Mouse (Mus musculus): ENCODE data around the gene Evc2. TPM values are rescaled to one million over a fixed set of nuclear protein-coding genes. Genes with fewer than 3 reads are reported as not detected.

Evc2 gene
- polyA plus RNA-seq, 1 experiment from 2014 or later, result 11.5 TPM

DNA sequence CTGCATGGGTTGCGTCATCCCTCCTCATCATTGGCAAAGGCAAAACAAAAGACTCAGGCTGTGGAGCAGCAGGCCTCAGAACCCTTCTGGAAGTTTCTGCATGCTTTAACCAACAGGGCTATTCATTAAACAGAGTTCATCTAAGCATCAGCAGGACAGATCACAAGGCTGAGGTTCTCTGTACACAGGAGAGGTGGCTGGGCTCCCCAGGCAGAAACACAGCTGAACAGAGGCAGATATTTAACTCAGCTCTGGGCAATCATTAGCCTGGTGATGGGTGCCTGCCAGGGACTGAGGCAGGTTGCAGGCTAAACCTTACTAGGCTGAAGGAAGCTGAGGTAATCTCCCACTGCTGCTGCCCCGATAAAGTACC, 7.2 kb upstream of the Evc2 start:
- H3K4me1 ChIP-seq (replicated peaks), result peaks cover 5% of the 10 kb centered on the region; the same call in 1 of the 2 replicates
- no peak overlapping the region for H3K9ac ChIP-seq
- no peak overlapping the region for H3K4me3 ChIP-seq (replicated peaks)
- no peaks in the 10 kb centered on the region; the same call in 1 of the 2 replicates for H3K36me3 ChIP-seq
- no peaks in the 10 kb centered on the region for H3K27me3 ChIP-seq (replicated peaks)
- no peak for ATAC-seq
- no peak overlapping the region for H3K4me2 ChIP-seq (replicated peaks)
- H3K9me3 ChIP-seq, result no peaks in the 10 kb centered on the region
- 83% methylated on average over 2 of the region's 2 CpGs for WGBS
- no peak overlapping the region for H3K27ac ChIP-seq

GRCm38 (mm10) chr5:37332066-37332465, 6.2 kb upstream of the Evc2 start:
- Histone ChIP-seq H3K9me3 (no peaks in the 10 kb centered on the region), H3K4me1 (replicated peaks) (peaks cover 6% of the 10 kb centered on the region), H3K36me3 (no peaks in the 10 kb centered on the region; the same call in 1 of the 2 replicates), H3K4me3 (replicated peaks) (no peak overlapping the region), H3K27me3 (replicated peaks) (no peaks in the 10 kb centered on the region), H3K9ac (no peak overlapping the region), H3K27ac (no peak overlapping the region), H3K4me2 (replicated peaks) (no peak overlapping the region)
- WGBS, result 75% methylated on average over 4 of the region's 4 CpGs
- ATAC-seq, result no peak

- Histone ChIP-seq H3K27me3 (replicated peaks) (no peaks in the 10 kb centered on the region), H3K4me3 (replicated peaks) (no peak overlapping the region), H3K9me3 (no peaks in the 10 kb centered on the region), H3K4me1 (replicated peaks) (peaks cover 17% of the 10 kb centered on the region), H3K36me3 (no peaks in the 10 kb centered on the region; the same call in 1 of the 2 replicates), H3K27ac (no peak overlapping the region), H3K9ac (no peak overlapping the region), H3K4me2 (replicated peaks) (no peak overlapping the region)
- ATAC-seq, result no peak
- 72% methylated on average over 3 of the region's 3 CpGs for WGBS
Measured at GRCm38 (mm10) chr5:37335061-37335460, 3.2 kb upstream of the Evc2 start.

- 0 out of 2 replicates have a peak within 1 kb of the TSS, but pooled peaks have one; percentile 22 for H3K27ac ChIP-seq
- H3K27me3 ChIP-seq (replicated peaks), result no peaks in the 10 kb centered on the region
Measured at GRCm38 (mm10) chr5:37336485-37337105, 1.7 kb upstream of the Evc2 start, which contains the start of gene Evc. TSS of gene Evc (minus strand) at chr5:37336894.

DNA sequence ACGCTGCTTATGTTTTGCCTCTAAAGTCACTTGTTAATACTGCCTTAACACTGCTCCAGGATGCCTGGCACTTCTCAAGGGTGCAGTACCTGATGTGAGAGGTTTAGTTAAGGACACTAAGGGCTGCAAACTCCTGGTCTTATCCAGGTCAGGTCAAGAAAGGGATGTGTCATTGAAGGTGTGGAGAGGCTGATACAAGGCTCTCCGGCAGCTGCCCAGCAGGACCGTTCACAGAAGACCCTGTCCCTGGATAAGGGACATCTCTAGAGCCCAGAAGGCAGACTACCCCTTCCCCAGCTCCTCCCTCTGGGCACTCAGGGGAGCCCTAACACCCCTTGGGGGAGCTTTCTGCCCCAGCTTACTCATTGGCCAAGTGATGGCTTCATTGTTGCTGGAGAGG, 603 bp upstream of the Evc2 start:
- H3K9me3 ChIP-seq, result no peaks in the 10 kb centered on the region
- H3K4me2 ChIP-seq (replicated peaks), result peak overlapping the region; percentile 87
- WGBS, result 69% methylated on average over 3 of the region's 3 CpGs
- H3K9ac ChIP-seq, result peak overlapping the region; percentile 71
- H3K4me1 ChIP-seq (replicated peaks), result peaks cover 17% of the 10 kb centered on the region
- H3K27me3 ChIP-seq (replicated peaks), result no peaks in the 10 kb centered on the region
- H3K4me3 ChIP-seq (replicated peaks), result peak overlapping the region; percentile 69
- no peaks in the 10 kb centered on the region for H3K36me3 ChIP-seq
- H3K27ac ChIP-seq, result peak overlapping the region; percentile 66
- ATAC-seq, result no peak

More at GRCm38 (mm10) chr5:37336485-37337105, 1.7 kb upstream of the Evc2 start, which contains the start of gene Evc:
- ATAC-seq, result peak; percentile 80
- H3K4me3 ChIP-seq (replicated peaks), result peak within 1 kb of the TSS; percentile 68
- H3K36me3 ChIP-seq, result no peaks in the 10 kb centered on the region
- WGBS, result 2% methylated on average over 48 of the region's 48 CpGs
- peaks cover 17% of the 10 kb centered on the region for H3K4me1 ChIP-seq (replicated peaks)
- peak within 1 kb of the TSS; percentile 94 for H3K4me2 ChIP-seq (replicated peaks)
- no peaks in the 10 kb centered on the region for H3K9me3 ChIP-seq
- peak within 1 kb of the TSS; percentile 71 for H3K9ac ChIP-seq

GRCm38 (mm10) chr5:37343962-37344361, 5.7 kb downstream of the Evc2 start:
- H3K36me3 ChIP-seq, result no peaks in the 10 kb centered on the region
- no peaks in the 10 kb centered on the region for H3K27me3 ChIP-seq (replicated peaks)
- no peak for ATAC-seq
- H3K4me2 ChIP-seq (replicated peaks), result no peak overlapping the region
- no peak overlapping the region for H3K27ac ChIP-seq
- no peak overlapping the region for H3K9ac ChIP-seq
- peaks cover 4% of the 10 kb centered on the region for H3K4me1 ChIP-seq (replicated peaks)
- no peaks in the 10 kb centered on the region for H3K9me3 ChIP-seq
- 79% methylated on average over 2 of the region's 2 CpGs for WGBS
- H3K4me3 ChIP-seq (replicated peaks), result no peak overlapping the region

GRCm38 (mm10) chr5:37351791-37352190, 13.5 kb downstream of the Evc2 start:
- Histone ChIP-seq H3K9ac (no peak overlapping the region), H3K4me2 (replicated peaks) (no peak overlapping the region), H3K27me3 (replicated peaks) (no peaks in the 10 kb centered on the region), H3K9me3 (no peaks in the 10 kb centered on the region), H3K27ac (no peak overlapping the region), H3K36me3 (peaks cover 15% of the 10 kb centered on the region), H3K4me3 (replicated peaks) (no peak overlapping the region), H3K4me1 (replicated peaks) (no peaks in the 10 kb centered on the region)
- 88% methylated on average over 2 of the region's 2 CpGs for WGBS
- no peak for ATAC-seq

DNA sequence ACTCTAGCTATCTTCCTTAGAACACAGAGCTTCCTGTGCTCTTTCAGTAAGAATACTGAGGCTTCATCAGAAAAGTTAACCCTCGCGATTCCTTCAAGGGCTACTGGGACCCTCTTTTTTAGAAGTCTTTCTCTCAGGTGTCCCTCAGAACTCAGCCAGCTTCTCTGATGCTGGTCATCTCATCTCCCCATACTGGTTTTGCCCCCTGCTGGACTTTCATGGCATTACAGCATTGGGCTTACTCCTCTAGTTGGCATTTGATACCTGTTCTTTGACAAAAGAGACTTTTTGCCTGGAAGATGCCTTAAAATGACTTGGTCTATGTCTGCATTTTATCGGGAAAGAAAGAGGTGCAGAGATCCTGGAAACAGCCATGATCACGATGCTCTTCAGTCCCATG, 16.1 kb downstream of the Evc2 start:
- Histone ChIP-seq H3K9me3 (no peaks in the 10 kb centered on the region), H3K4me3 (replicated peaks) (no peak overlapping the region), H3K9ac (no peak overlapping the region), H3K36me3 (peaks cover 17% of the 10 kb centered on the region), H3K4me2 (replicated peaks) (no peak overlapping the region), H3K4me1 (replicated peaks) (no peaks in the 10 kb centered on the region), H3K27me3 (replicated peaks) (no peaks in the 10 kb centered on the region), H3K27ac (no peak overlapping the region)
- ATAC-seq, result no peak
- WGBS, result 79% methylated on average over 4 of the region's 4 CpGs

DNA sequence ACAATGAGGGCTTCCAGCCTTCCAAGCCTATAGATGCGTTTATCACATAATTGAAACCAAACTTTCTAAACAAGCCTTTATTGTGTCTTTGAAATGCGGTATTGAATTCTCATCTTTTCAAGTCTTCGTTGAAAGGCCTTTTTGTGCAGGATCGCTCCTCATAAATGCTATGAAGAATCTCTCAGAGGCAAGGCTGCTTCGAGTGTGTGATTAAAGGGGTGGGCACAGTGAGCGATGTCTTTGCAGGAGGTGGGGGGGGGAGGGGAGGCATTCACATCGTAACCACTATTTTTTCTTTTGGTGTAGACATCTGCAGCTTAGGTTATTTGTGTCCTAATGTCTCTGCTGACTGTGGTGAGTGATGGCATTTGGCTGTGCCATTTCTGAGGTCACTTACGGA, 17.7 kb downstream of the Evc2 start:
- ATAC-seq, result no peak
- 88% methylated on average over 8 of the region's 8 CpGs for WGBS
- no peak overlapping the region for H3K4me3 ChIP-seq (replicated peaks)
- H3K4me1 ChIP-seq (replicated peaks), result no peaks in the 10 kb centered on the region
- H3K27me3 ChIP-seq (replicated peaks), result no peaks in the 10 kb centered on the region
- no peaks in the 10 kb centered on the region for H3K9me3 ChIP-seq
- no peak overlapping the region for H3K9ac ChIP-seq
- no peak overlapping the region for H3K4me2 ChIP-seq (replicated peaks)
- no peak overlapping the region for H3K27ac ChIP-seq
- peaks cover 8% of the 10 kb centered on the region for H3K36me3 ChIP-seq

DNA sequence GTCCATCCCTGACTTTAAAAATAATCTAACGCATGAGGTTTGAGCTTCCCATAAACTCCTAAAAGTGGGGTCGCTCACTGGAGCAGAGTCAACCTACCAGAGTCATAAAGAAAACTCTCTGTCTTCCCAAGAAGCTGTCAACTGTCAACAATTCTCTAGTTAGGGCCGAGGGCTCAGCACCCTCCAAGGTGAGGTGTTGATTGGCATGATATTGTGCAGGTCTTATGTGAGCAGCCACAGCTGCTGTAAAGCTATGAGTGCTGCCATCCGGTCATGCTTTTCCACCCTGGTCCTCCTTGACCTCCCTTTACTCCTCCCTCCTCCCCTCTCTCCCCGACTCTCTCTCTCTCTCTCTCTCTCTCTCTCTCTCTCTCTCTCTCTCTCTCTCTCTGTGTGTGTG, 24.3 kb downstream of the Evc2 start:
- no peak for ATAC-seq
- H3K4me2 ChIP-seq (replicated peaks), result no peak overlapping the region
- no peaks in the 10 kb centered on the region for H3K9me3 ChIP-seq
- H3K4me3 ChIP-seq (replicated peaks), result no peak overlapping the region
- WGBS, result 50% methylated on average over 5 of the region's 5 CpGs
- H3K36me3 ChIP-seq, result no peaks in the 10 kb centered on the region
- no peaks in the 10 kb centered on the region for H3K27me3 ChIP-seq (replicated peaks)
- no peaks in the 10 kb centered on the region for H3K4me1 ChIP-seq (replicated peaks)
- no peak overlapping the region for H3K9ac ChIP-seq
- H3K27ac ChIP-seq, result no peak overlapping the region

GRCm38 (mm10) chr5:37363284-37363683, 25.0 kb downstream of the Evc2 start:
- no peak overlapping the region for H3K4me3 ChIP-seq (replicated peaks)
- 68% methylated on average over 5 of the region's 5 CpGs for WGBS

GRCm38 (mm10) chr5:37365751-37366150, 27.5 kb downstream of the Evc2 start:
- no peaks in the 10 kb centered on the region for H3K36me3 ChIP-seq
- no peaks in the 10 kb centered on the region for H3K4me1 ChIP-seq (replicated peaks)
- H3K4me2 ChIP-seq (replicated peaks), result no peak overlapping the region
- ATAC-seq, result no peak
- no peak overlapping the region for H3K9ac ChIP-seq
- no peak overlapping the region for H3K4me3 ChIP-seq (replicated peaks)
- H3K9me3 ChIP-seq, result no peaks in the 10 kb centered on the region
- H3K27ac ChIP-seq, result no peak overlapping the region
- no peaks in the 10 kb centered on the region for H3K27me3 ChIP-seq (replicated peaks)

More at GRCm38 (mm10) chr5:37363284-37363683, 25.0 kb downstream of the Evc2 start:
- Histone ChIP-seq H3K27me3 (replicated peaks) (no peaks in the 10 kb centered on the region), H3K4me2 (replicated peaks) (no peak overlapping the region), H3K36me3 (no peaks in the 10 kb centered on the region), H3K9ac (no peak overlapping the region), H3K4me1 (replicated peaks) (no peaks in the 10 kb centered on the region), H3K27ac (no peak overlapping the region), H3K9me3 (no peaks in the 10 kb centered on the region)
- no peak for ATAC-seq

DNA sequence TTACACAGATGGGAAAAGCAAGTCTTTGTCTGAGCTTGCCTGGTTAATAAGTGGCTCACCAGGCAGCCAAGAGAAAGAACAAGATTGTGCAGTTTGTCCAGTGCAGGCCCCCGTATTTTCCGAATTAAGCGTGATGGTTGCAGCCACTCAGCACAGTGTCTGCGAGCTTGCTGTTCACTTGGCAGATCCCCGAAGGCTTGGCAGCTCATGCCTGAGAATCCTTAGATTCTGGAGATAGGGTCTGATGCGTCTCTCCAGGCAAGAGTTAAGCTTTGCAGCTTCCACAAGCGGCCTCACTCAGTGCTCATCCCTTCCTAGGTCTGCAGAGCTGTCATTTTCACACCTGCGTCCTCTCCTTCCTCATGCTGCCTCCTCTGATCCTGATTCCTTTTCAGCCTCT, 30.5 kb downstream of the Evc2 start:
- no peak overlapping the region for H3K4me3 ChIP-seq (replicated peaks)
- no peaks in the 10 kb centered on the region for H3K36me3 ChIP-seq
- 88% methylated on average over 8 of the region's 8 CpGs for WGBS
- no peak overlapping the region for H3K27ac ChIP-seq
- no peaks in the 10 kb centered on the region for H3K9me3 ChIP-seq
- H3K4me2 ChIP-seq (replicated peaks), result no peak overlapping the region
- no peaks in the 10 kb centered on the region for H3K27me3 ChIP-seq (replicated peaks)
- no peaks in the 10 kb centered on the region for H3K4me1 ChIP-seq (replicated peaks)
- ATAC-seq, result no peak
- no peak overlapping the region for H3K9ac ChIP-seq

All from intestine, embryonic 15.5 days (tissue).